Mouse (Mus musculus): ENCODE measurements around the gene Slc47a1. TPM values are rescaled to one million over a fixed set of nuclear protein-coding genes. Genes with fewer than 3 reads are reported as not detected.
"Not testable (repeated sequence)": the region's sequence is repeated elsewhere in the genome, so short reads cannot be mapped to it uniquely, and the experiment has no call there.

Slc47a1 gene
- polyA plus RNA-seq, 1 experiment: not detected

- Histone ChIP-seq H3K36me3 (ENCODE audit: control insufficient read depth, insufficient read depth, low read length, poor library complexity, severe bottlenecking) (no peaks in the 10 kb centered on the region), H3K9ac (ENCODE audit: low read depth, poor library complexity, severe bottlenecking) (no peak overlapping the region), H3K4me1 (ENCODE audit: control insufficient read depth, insufficient read depth, low read length) (no peaks in the 10 kb centered on the region), H3K27ac (ENCODE audit: insufficient read depth, low read length) (no peak overlapping the region), H3K4me3 (ENCODE audit: low read depth, low read length) (no peak overlapping the region), H3K9me3 (replicated peaks; ENCODE audit: control insufficient read depth, insufficient read depth, low read length, poor library complexity, severe bottlenecking) (no peaks in the 10 kb centered on the region), H3K27me3 (ENCODE audit: control insufficient read depth, insufficient read depth, low read length, poor library complexity, severe bottlenecking) (no peaks in the 10 kb centered on the region)
- TF ChIP-seq POLR2A (IDR thresholded peaks at IDR 0.05; ENCODE audit: insufficient read depth, low read length) (no peak), EP300 (IDR thresholded peaks at IDR 0.05; ENCODE audit: insufficient read depth, low read depth, low read length) (no peak), CTCF (IDR thresholded peaks at IDR 0.05; ENCODE audit: low read depth, low read length) (no peak)
Observed at GRCm38 (mm10) chr11:61319233-61319922, 58.8 kb downstream of the Slc47a1 start.

- Histone ChIP-seq H3K27me3 (ENCODE audit: control insufficient read depth, insufficient read depth, low read length, poor library complexity, severe bottlenecking) (no peaks in the 10 kb centered on the region), H3K9me3 (replicated peaks; ENCODE audit: control insufficient read depth, insufficient read depth, low read length, poor library complexity, severe bottlenecking) (no peaks in the 10 kb centered on the region), H3K36me3 (ENCODE audit: control insufficient read depth, insufficient read depth, low read length, poor library complexity, severe bottlenecking) (no peaks in the 10 kb centered on the region), H3K4me3 (ENCODE audit: low read depth, low read length) (no peak overlapping the region), H3K9ac (ENCODE audit: low read depth, poor library complexity, severe bottlenecking) (no peak overlapping the region), H3K4me1 (ENCODE audit: control insufficient read depth, insufficient read depth, low read length) (no peaks in the 10 kb centered on the region), H3K27ac (ENCODE audit: insufficient read depth, low read length) (no peak overlapping the region)
- TF ChIP-seq EP300 (IDR thresholded peaks at IDR 0.05; ENCODE audit: insufficient read depth, low read depth, low read length) (no peak), POLR2A (IDR thresholded peaks at IDR 0.05; ENCODE audit: insufficient read depth, low read length) (no peak), CTCF (IDR thresholded peaks at IDR 0.05; ENCODE audit: low read depth, low read length) (no peak)
Observed at GRCm38 (mm10) chr11:61316864-61317263, 61.3 kb downstream of the Slc47a1 start.

GRCm38 (mm10) chr11:61310321-61310720, 67.8 kb downstream of the Slc47a1 start:
- no peaks in the 10 kb centered on the region for H3K27me3 ChIP-seq (ENCODE audit: control insufficient read depth, insufficient read depth, low read length, poor library complexity, severe bottlenecking)

GRCm38 (mm10) chr11:61309831-61310230, 68.3 kb downstream of the Slc47a1 start:
- Histone ChIP-seq H3K36me3 (ENCODE audit: control insufficient read depth, insufficient read depth, low read length, poor library complexity, severe bottlenecking) (no peaks in the 10 kb centered on the region), H3K4me3 (ENCODE audit: low read depth, low read length) (no peak overlapping the region), H3K4me1 (ENCODE audit: control insufficient read depth, insufficient read depth, low read length) (no peaks in the 10 kb centered on the region), H3K9me3 (replicated peaks; ENCODE audit: control insufficient read depth, insufficient read depth, low read length, poor library complexity, severe bottlenecking) (peaks cover 9% of the 10 kb centered on the region), H3K9ac (ENCODE audit: low read depth, poor library complexity, severe bottlenecking) (no peak overlapping the region), H3K27ac (ENCODE audit: insufficient read depth, low read length) (no peak overlapping the region), H3K27me3 (ENCODE audit: control insufficient read depth, insufficient read depth, low read length, poor library complexity, severe bottlenecking) (no peaks in the 10 kb centered on the region)
- no peak for TF ChIP-seq POLR2A (IDR thresholded peaks at IDR 0.05; ENCODE audit: insufficient read depth, low read length)
- no peak for TF ChIP-seq CTCF (IDR thresholded peaks at IDR 0.05; ENCODE audit: low read depth, low read length)

More at GRCm38 (mm10) chr11:61310321-61310720, 67.8 kb downstream of the Slc47a1 start:
- Histone ChIP-seq H3K9me3 (replicated peaks; ENCODE audit: control insufficient read depth, insufficient read depth, low read length, poor library complexity, severe bottlenecking) (peaks cover 5% of the 10 kb centered on the region), H3K27ac (ENCODE audit: insufficient read depth, low read length) (no peak overlapping the region), H3K9ac (ENCODE audit: low read depth, poor library complexity, severe bottlenecking) (no peak overlapping the region), H3K4me1 (ENCODE audit: control insufficient read depth, insufficient read depth, low read length) (no peaks in the 10 kb centered on the region), H3K4me3 (ENCODE audit: low read depth, low read length) (no peak overlapping the region), H3K36me3 (ENCODE audit: control insufficient read depth, insufficient read depth, low read length, poor library complexity, severe bottlenecking) (no peaks in the 10 kb centered on the region)
- TF ChIP-seq CTCF (IDR thresholded peaks at IDR 0.05; ENCODE audit: low read depth, low read length) (no peak), POLR2A (IDR thresholded peaks at IDR 0.05; ENCODE audit: insufficient read depth, low read length) (no peak), EP300 (IDR thresholded peaks at IDR 0.05; ENCODE audit: insufficient read depth, low read depth, low read length) (no peak)

GRCm38 (mm10) chr11:61307795-61308194, 70.3 kb downstream of the Slc47a1 start:
- no peaks in the 10 kb centered on the region for H3K27me3 ChIP-seq (ENCODE audit: control insufficient read depth, insufficient read depth, low read length, poor library complexity, severe bottlenecking)
- no peaks in the 10 kb centered on the region for H3K36me3 ChIP-seq (ENCODE audit: control insufficient read depth, insufficient read depth, low read length, poor library complexity, severe bottlenecking)
- H3K4me3 ChIP-seq (ENCODE audit: low read depth, low read length): no peak overlapping the region
- H3K27ac ChIP-seq (ENCODE audit: insufficient read depth, low read length): no peak overlapping the region
- H3K9ac ChIP-seq (ENCODE audit: low read depth, poor library complexity, severe bottlenecking): no peak overlapping the region
- TF ChIP-seq EP300 (IDR thresholded peaks at IDR 0.05; ENCODE audit: insufficient read depth, low read depth, low read length): no peak
- no peak for TF ChIP-seq POLR2A (IDR thresholded peaks at IDR 0.05; ENCODE audit: insufficient read depth, low read length)
- no peak for TF ChIP-seq CTCF (IDR thresholded peaks at IDR 0.05; ENCODE audit: low read depth, low read length)
- H3K4me1 ChIP-seq (ENCODE audit: control insufficient read depth, insufficient read depth, low read length): no peaks in the 10 kb centered on the region
- H3K9me3 ChIP-seq (replicated peaks; ENCODE audit: control insufficient read depth, insufficient read depth, low read length, poor library complexity, severe bottlenecking): peaks cover 20% of the 10 kb centered on the region

- H3K27me3 ChIP-seq (ENCODE audit: control insufficient read depth, insufficient read depth, low read length, poor library complexity, severe bottlenecking): no peaks in the 10 kb centered on the region
- H3K27ac ChIP-seq (ENCODE audit: insufficient read depth, low read length): no peak overlapping the region
- H3K4me3 ChIP-seq (ENCODE audit: low read depth, low read length): no peak overlapping the region
- H3K4me1 ChIP-seq (ENCODE audit: control insufficient read depth, insufficient read depth, low read length): no peaks in the 10 kb centered on the region
- H3K9ac ChIP-seq (ENCODE audit: low read depth, poor library complexity, severe bottlenecking): no peak overlapping the region
- H3K36me3 ChIP-seq (ENCODE audit: control insufficient read depth, insufficient read depth, low read length, poor library complexity, severe bottlenecking): no peaks in the 10 kb centered on the region
- H3K9me3 ChIP-seq (replicated peaks; ENCODE audit: control insufficient read depth, insufficient read depth, low read length, poor library complexity, severe bottlenecking): peaks cover 20% of the 10 kb centered on the region
- TF ChIP-seq POLR2A (IDR thresholded peaks at IDR 0.05; ENCODE audit: insufficient read depth, low read length): no peak
Observed at GRCm38 (mm10) chr11:61305377-61305776, 72.8 kb downstream of the Slc47a1 start.

GRCm38 (mm10) chr11:61304535-61304934, 73.6 kb downstream of the Slc47a1 start:
- H3K9ac ChIP-seq (ENCODE audit: low read depth, poor library complexity, severe bottlenecking); H3K36me3 ChIP-seq (ENCODE audit: control insufficient read depth, insufficient read depth, low read length, poor library complexity, severe bottlenecking); H3K4me1 ChIP-seq (ENCODE audit: control insufficient read depth, insufficient read depth, low read length); H3K27ac ChIP-seq (ENCODE audit: insufficient read depth, low read length); H3K4me3 ChIP-seq (ENCODE audit: low read depth, low read length); H3K27me3 ChIP-seq (ENCODE audit: control insufficient read depth, insufficient read depth, low read length, poor library complexity, severe bottlenecking): not testable (repeated sequence)
- peaks cover 20% of the 10 kb centered on the region for H3K9me3 ChIP-seq (replicated peaks; ENCODE audit: control insufficient read depth, insufficient read depth, low read length, poor library complexity, severe bottlenecking)
